Mouse (Mus musculus) c-Kit-positive CD71-positive TER-119-positive erythroid progenitor cells, embryonic 14.5 days (primary cell): ENCODE measurements around the gene Sf3a2.

Experiments
- DNase-seq: peaks from one replicate; pipeline ENCODE4 v3.0.0-alpha.2; 2013; ENCODE audit warnings: low spot score

Gene Sf3a2

GRCm38 (mm10) chr10:80848571-80848970 lies 50.6 kb downstream of the Sf3a2 start:
- peak; percentile 62 for DNase-seq
